Mouse (Mus musculus) MEL (cell line): ENCODE measurements around the gene Mrm3. TPM values are rescaled to one million over a fixed set of nuclear protein-coding genes. Genes with fewer than 3 reads are reported as not detected.

ENCODE experiments used
- DNase-seq: peaks from one replicate; pipeline ENCODE4 v3.0.0; 2011; ENCODE audit warnings: low read depth, low spot score
- H3K27ac ChIP-seq: 2 replicates; pipeline ENCODE4 v1.5.1; 2012; ENCODE audit warnings: low read depth, mild to moderate bottlenecking, control low read depth, low read length, moderate library complexity; ENCODE audit not compliant: control insufficient read depth
- H3K27me3 ChIP-seq, 2 experiments: fragments of 150-350 bp in 1 of 2; sonication (generic) in 1 of 2; 2 replicates each; pipeline ENCODE4 v1.6.1; 2012; ENCODE audit warnings: low read length in 2 of 2, mild to moderate bottlenecking in 2 of 2, improper control_type of control experiment in 1 of 2, moderate library complexity in 1 of 2; ENCODE audit not compliant: insufficient read depth in 2 of 2, control insufficient read depth in 1 of 2
- H3K36me3 ChIP-seq, 2 experiments: 2 replicates each; pipeline ENCODE4 v1.6.1; 2012 to 2014; ENCODE audit warnings: low read length in 2 of 2, improper control_type of control experiment in 1 of 2, inconsistent platforms in 1 of 2, mild to moderate bottlenecking in 1 of 2; ENCODE audit not compliant: insufficient read depth in 2 of 2, control insufficient read depth in 1 of 2
- H3K4me1 ChIP-seq, 2 experiments: fragments of 150-350 bp in 1 of 2; sonication (generic) in 1 of 2; 2 replicates each; pipeline ENCODE4 v1.6.1; 2012; ENCODE audit warnings: low read length in 2 of 2, improper control_type of control experiment in 1 of 2, mild to moderate bottlenecking in 1 of 2; ENCODE audit not compliant: insufficient read depth in 2 of 2, control insufficient read depth in 1 of 2
- H3K4me3 ChIP-seq, 2 experiments: fragments of 150-350 bp in 1 of 2; sonication (generic) in 1 of 2; 2 replicates each; pipeline ENCODE4 v1.5.1; 2012; ENCODE audit warnings: low read depth in 2 of 2, low read length in 2 of 2, mild to moderate bottlenecking in 2 of 2, moderate library complexity in 2 of 2, control low read depth in 1 of 2, improper control_type of control experiment in 1 of 2; ENCODE audit not compliant: control insufficient read depth in 1 of 2, insufficient read depth in 1 of 2
- H3K79me2 ChIP-seq: 2 replicates; pipeline ENCODE4 v1.6.1; 2012; ENCODE audit warnings: mild to moderate bottlenecking, low read length, moderate library complexity; ENCODE audit not compliant: control insufficient read depth, poor library complexity, insufficient read depth
- H3K9ac ChIP-seq: 2 replicates; pipeline ENCODE4 v1.6.1; 2012; ENCODE audit warnings: low read depth, mild to moderate bottlenecking, control low read depth, low read length, moderate library complexity; ENCODE audit not compliant: control insufficient read depth, poor library complexity, severe bottlenecking
- H3K9me3 ChIP-seq: fragments of 150-350 bp; sonication (generic); replicated peaks from 2 replicates; pipeline ENCODE4 v1.6.1; 2012; ENCODE audit warnings: mild to moderate bottlenecking, low read length, improper control_type of control experiment, moderate library complexity; ENCODE audit not compliant: insufficient read depth
- BHLHE40 ChIP-seq: IDR thresholded peaks from 2 replicates; pipeline ENCODE4 v1.6.1; 2012; ENCODE audit warnings: low read depth, mild to moderate bottlenecking, inconsistent platforms, low read length, improper control_type of control experiment, borderline replicate concordance
- KAT2A ChIP-seq: conservative IDR thresholded peaks from 2 replicates; pipeline ENCODE4 v1.6.1; 2012; ENCODE audit warnings: low read depth, low read length, improper control_type of control experiment, inconsistent platforms
- MXI1 ChIP-seq: IDR thresholded peaks from 2 replicates; pipeline ENCODE4 v1.6.1; 2011; ENCODE audit warnings: mild to moderate bottlenecking, low read depth, low read length, improper control_type of control experiment
- RAD21 ChIP-seq: IDR thresholded peaks from 2 replicates; pipeline ENCODE4 v1.6.1; 2011; ENCODE audit warnings: mild to moderate bottlenecking, low read depth, low read length, improper control_type of control experiment
- RCOR1 ChIP-seq: IDR thresholded peaks from 2 replicates; pipeline ENCODE4 v1.6.1; 2012; ENCODE audit warnings: low read depth, mild to moderate bottlenecking, inconsistent platforms, low read length, improper control_type of control experiment
- SIN3A ChIP-seq: IDR thresholded peaks from 2 replicates; pipeline ENCODE4 v1.6.1; 2012; ENCODE audit warnings: low read length, improper control_type of control experiment, inconsistent platforms
- SMC3 ChIP-seq: IDR thresholded peaks from 2 replicates; pipeline ENCODE4 v1.6.1; 2011; ENCODE audit warnings: low read depth, low read length, improper control_type of control experiment
- polyA plus RNA-seq, 2 experiments: library from polyadenylated mRNA; stranded (reverse) in 1 of 2; unstranded in 1 of 2; fragments of >175 nt in 1 of 2; fragments of >200 nt in 1 of 2; gene quantifications; 2 replicates each; pipeline versions ENCODE4 v1.2.1 to v1.2.4; 2012; ENCODE audit warnings: low replicate concordance in 2 of 2, low read depth in 1 of 2; ENCODE audit not compliant: insufficient read length in 2 of 2, insufficient read depth in 1 of 2, missing spikeins in 1 of 2
- total RNA-seq: library from RNA; depleted of rRNA; stranded (reverse); fragments of 300-350 nt; gene quantifications from 2 replicates; pipeline ENCODE4 v1.2.3, GENCODE M21; 2012

Mrm3 gene
- total and polyA plus RNA-seq, 3 experiments, result 27.7 to 65.7 TPM; not detected in 1

GRCm38 (mm10) chr11:76242901-76243810, at the start of gene Mrm3, which contains the start of gene Glod4 (continued):
- TF ChIP-seq KAT2A, result peak; percentile 63; the same call in 1 of the 2 replicates
- TF ChIP-seq SIN3A, result peak; percentile 98
- peak; percentile 98 for TF ChIP-seq MXI1
- TF ChIP-seq RCOR1, result no peak
- no peak for TF ChIP-seq BHLHE40
- TF ChIP-seq, all 39 proteins: peak for 20

GRCm38 (mm10) chr11:76196275-76196976, 47.1 kb upstream of the Mrm3 start:
- TF ChIP-seq MXI1 (0 out of 2 replicates have a peak, but pooled peaks have one; percentile 18), SMC3 (no peak)
- TF ChIP-seq, all 39 proteins: peak for 1
- no peaks in the 10 kb centered on the region for H3K79me2 ChIP-seq
- peaks cover under 1 to 1% of the 10 kb centered on the region in 2 experiments for H3K4me1 ChIP-seq
- DNase-seq, result no peak
- no peak overlapping the region for H3K27ac ChIP-seq
- H3K9ac ChIP-seq, result no peak overlapping the region
- no peaks in the 10 kb centered on the region for H3K9me3 ChIP-seq
- H3K27me3 ChIP-seq, result no peaks in the 10 kb centered on the region
- H3K36me3 ChIP-seq, result no peaks in the 10 kb centered on the region
- no peak overlapping the region for H3K4me3 ChIP-seq

GRCm38 (mm10) chr11:76196977-76197469, 46.5 kb upstream of the Mrm3 start:
- Histone ChIP-seq H3K9me3 (no peaks in the 10 kb centered on the region), H3K79me2 (peaks cover under 1% of the 10 kb centered on the region; the same call in 1 of the 2 replicates), H3K36me3 (no peaks in the 10 kb centered on the region), H3K4me3 (no peak overlapping the region), H3K27me3 (peaks cover 0 to 3% of the 10 kb centered on the region in 2 experiments; a peak in 2 of 4 replicates), H3K9ac (no peak overlapping the region), H3K4me1 (peaks cover 3% of the 10 kb centered on the region in 2 experiments), H3K27ac (no peak overlapping the region)
- no peak for DNase-seq
- TF ChIP-seq SMC3 (no peak), RAD21 (no peak)
